Mouse (Mus musculus) kidney, adult 11 months (tissue): ENCODE data around the gene Fbxo46.
A peak's percentile ranks its signal among the peaks of the same experiment; 100 is the strongest.

Experiments
- DNase-seq: peaks from one replicate; pipeline ENCODE4 v3.0.0; 2022

Fbxo46 gene

GRCm38 (mm10) chr7:19093537-19094385 lies 25.9 kb upstream of the Fbxo46 start:
- peak; percentile 98 for DNase-seq

GRCm38 (mm10) chr7:19094471-19094825 lies 25.2 kb upstream of the Fbxo46 start, which contains the start of gene Six5:
Six5 (plus strand) TSS chr7:19094594.
- no peak for DNase-seq

GRCm38 (mm10) chr7:19094826-19095750 lies 24.6 kb upstream of the Fbxo46 start:
- peak; percentile 62 for DNase-seq

GRCm38 (mm10) chr7:19095751-19096110 lies 23.9 kb upstream of the Fbxo46 start:
- DNase-seq: peak; percentile 64

GRCm38 (mm10) chr7:19096421-19096976 lies 23.2 kb upstream of the Fbxo46 start:
- no peak for DNase-seq

- DNase-seq: no peak
Observed at GRCm38 (mm10) chr7:19097217-19097616, 22.4 kb upstream of the Fbxo46 start.

- no peak for DNase-seq
Observed at GRCm38 (mm10) chr7:19097863-19098262, 21.8 kb upstream of the Fbxo46 start.

GRCm38 (mm10) chr7:19098811-19099210 lies 20.8 kb upstream of the Fbxo46 start:
- no peak for DNase-seq

- DNase-seq: no peak
Observed at GRCm38 (mm10) chr7:19100290-19100689, 19.4 kb upstream of the Fbxo46 start.

GRCm38 (mm10) chr7:19103741-19104140 lies 15.9 kb upstream of the Fbxo46 start:
- DNase-seq: no peak

GRCm38 (mm10) chr7:19104486-19104885 lies 15.2 kb upstream of the Fbxo46 start:
- DNase-seq: no peak

- DNase-seq: no peak
Observed at GRCm38 (mm10) chr7:19107436-19107835, 12.2 kb upstream of the Fbxo46 start.

- no peak for DNase-seq
Observed at GRCm38 (mm10) chr7:19109565-19109964, 10.1 kb upstream of the Fbxo46 start.

- peak; percentile 70 for DNase-seq
Observed at GRCm38 (mm10) chr7:19118028-19118771, 1.5 kb upstream of the Fbxo46 start, which contains the start of gene Gm4969. Gm4969 (minus strand) TSS chr7:19118368.

- DNase-seq: no peak
Observed at GRCm38 (mm10) chr7:19119083-19119482, 576 bp upstream of the Fbxo46 start.

GRCm38 (mm10) chr7:19121686-19122085 lies 2.0 kb downstream of the Fbxo46 start:
- peak; percentile 46 for DNase-seq

GRCm38 (mm10) chr7:19124713-19125112 lies 5.1 kb downstream of the Fbxo46 start:
- peak; percentile 56 for DNase-seq

GRCm38 (mm10) chr7:19127744-19128143 lies 8.1 kb downstream of the Fbxo46 start:
- DNase-seq: no peak

GRCm38 (mm10) chr7:19129396-19129795 lies 9.7 kb downstream of the Fbxo46 start:
- no peak for DNase-seq

GRCm38 (mm10) chr7:19130657-19131056 lies 11.0 kb downstream of the Fbxo46 start:
- no peak for DNase-seq

- DNase-seq: peak; percentile 99
Observed at GRCm38 (mm10) chr7:19131324-19131848, 11.7 kb downstream of the Fbxo46 start.

- DNase-seq: no peak
Observed at GRCm38 (mm10) chr7:19136168-19136567, 16.5 kb downstream of the Fbxo46 start.
